Mouse (Mus musculus): ENCODE data around the gene Agpat4.
"Not testable (repeated sequence)": the region's sequence is repeated elsewhere in the genome, so short reads cannot be mapped to it uniquely, and the experiment has no call there.

The Agpat4 gene

GRCm38 (mm10) chr17:12122262-12122661 is 3.8 kb downstream of the Agpat4 start:
- not testable (repeated sequence) for DNase-seq (ENCODE audit: extremely low read depth, low read depth, low spot score)

GRCm38 (mm10) chr17:12123168-12123567 is 4.7 kb downstream of the Agpat4 start:
- DNase-seq (ENCODE audit: extremely low read depth, low read depth, low spot score) = no peak

GRCm38 (mm10) chr17:12127056-12127455 is 8.6 kb downstream of the Agpat4 start:
- no peak for DNase-seq (ENCODE audit: extremely low read depth, low read depth, low spot score)

GRCm38 (mm10) chr17:12128976-12129375 is 10.5 kb downstream of the Agpat4 start:
- DNase-seq (ENCODE audit: extremely low read depth, low read depth, low spot score) = no peak

- DNase-seq (ENCODE audit: extremely low read depth, low read depth, low spot score) = no peak
These were observed 12.7 kb downstream of the Agpat4 start for GRCm38 (mm10) chr17:12131171-12131570.

GRCm38 (mm10) chr17:12131581-12131980 is 13.1 kb downstream of the Agpat4 start:
- DNase-seq (ENCODE audit: extremely low read depth, low read depth, low spot score) = no peak

GRCm38 (mm10) chr17:12132904-12133303 is 14.4 kb downstream of the Agpat4 start:
- DNase-seq (ENCODE audit: extremely low read depth, low read depth, low spot score) = no peak

- DNase-seq (ENCODE audit: extremely low read depth, low read depth, low spot score) = no peak
These were observed 15.5 kb downstream of the Agpat4 start for GRCm38 (mm10) chr17:12133985-12134384.

GRCm38 (mm10) chr17:12134975-12135633 is 16.6 kb downstream of the Agpat4 start:
- peak; percentile 4 for DNase-seq (ENCODE audit: extremely low read depth, low read depth, low spot score)

GRCm38 (mm10) chr17:12138355-12138754 is 19.9 kb downstream of the Agpat4 start:
- DNase-seq (ENCODE audit: extremely low read depth, low read depth, low spot score) = no peak

- DNase-seq (ENCODE audit: extremely low read depth, low read depth, low spot score) = no peak
These were observed 25.5 kb downstream of the Agpat4 start for GRCm38 (mm10) chr17:12143948-12144364.

GRCm38 (mm10) chr17:12146132-12146681 is 27.7 kb downstream of the Agpat4 start:
- no peak for DNase-seq (ENCODE audit: extremely low read depth, low read depth, low spot score)

- no peak for DNase-seq (ENCODE audit: extremely low read depth, low read depth, low spot score)
These were observed 29.3 kb downstream of the Agpat4 start for GRCm38 (mm10) chr17:12147830-12148229.

- DNase-seq (ENCODE audit: extremely low read depth, low read depth, low spot score) = no peak
These were observed 30.8 kb downstream of the Agpat4 start for GRCm38 (mm10) chr17:12149232-12149861.

- DNase-seq (ENCODE audit: extremely low read depth, low read depth, low spot score) = no peak
These were observed 32.5 kb downstream of the Agpat4 start for GRCm38 (mm10) chr17:12150970-12151369.

GRCm38 (mm10) chr17:12154260-12154659 is 35.8 kb downstream of the Agpat4 start:
- no peak for DNase-seq (ENCODE audit: extremely low read depth, low read depth, low spot score)

- no peak for DNase-seq (ENCODE audit: extremely low read depth, low read depth, low spot score)
These were observed 36.7 kb downstream of the Agpat4 start for GRCm38 (mm10) chr17:12155236-12155635.

- DNase-seq (ENCODE audit: extremely low read depth, low read depth, low spot score) = no peak
These were observed 37.4 kb downstream of the Agpat4 start for GRCm38 (mm10) chr17:12155872-12156271.

GRCm38 (mm10) chr17:12156661-12157060 is 38.2 kb downstream of the Agpat4 start:
- DNase-seq (ENCODE audit: extremely low read depth, low read depth, low spot score) = no peak

- no peak for DNase-seq (ENCODE audit: extremely low read depth, low read depth, low spot score)
These were observed 38.7 kb downstream of the Agpat4 start for GRCm38 (mm10) chr17:12157203-12157602.

- no peak for DNase-seq (ENCODE audit: extremely low read depth, low read depth, low spot score)
These were observed 40.9 kb downstream of the Agpat4 start for GRCm38 (mm10) chr17:12159187-12160060.

Measured in fat pad, adult 2 months (tissue).